Mouse (Mus musculus) heart, embryonic 15.5 days (tissue): ENCODE data around the gene 3300002I08Rik. TPM values are rescaled to one million over a fixed set of nuclear protein-coding genes. Genes with fewer than 3 reads are reported as not detected.
"Not testable (repeated sequence)": the region's sequence is repeated elsewhere in the genome, so short reads cannot be mapped to it uniquely, and the experiment has no call there.

Experiments
- ATAC-seq: fragments of 200-750 bp; cut with Nextera tagmentation; replicated peaks from 2 replicates; pipeline ENCODE4 v1.8.0; 2017; ENCODE audit warnings: low read depth, moderate TSS enrichment; ENCODE audit not compliant: insufficient number of reproducible peaks, insufficient read depth, low FRiP score
- H3K27ac ChIP-seq: fragments of 300-500 bp; sonication (generic); 2 replicates; pipeline ENCODE4 v1.5.1; 2015; ENCODE audit warnings: mild to moderate bottlenecking, inconsistent platforms
- H3K27me3 ChIP-seq: fragments of 300-500 bp; sonication (generic); 2 replicates; pipeline ENCODE4 v1.6.1; 2015; ENCODE audit warnings: inconsistent platforms
- H3K36me3 ChIP-seq: fragments of 300-500 bp; sonication (generic); 2 replicates; pipeline ENCODE4 v1.6.1; 2015; ENCODE audit warnings: mild to moderate bottlenecking, inconsistent platforms
- H3K4me1 ChIP-seq: fragments of 300-500 bp; sonication (generic); replicated peaks from 2 replicates; pipeline ENCODE4 v1.6.1; 2015; ENCODE audit warnings: inconsistent platforms
- H3K4me2 ChIP-seq: fragments of 300-500 bp; sonication (generic); 2 replicates; pipeline ENCODE4 v1.6.1; 2015; ENCODE audit warnings: inconsistent platforms, mild to moderate bottlenecking, moderate library complexity
- H3K4me3 ChIP-seq: fragments of 300-500 bp; sonication (generic); 2 replicates; pipeline ENCODE4 v1.5.1; 2015; ENCODE audit warnings: mild to moderate bottlenecking, inconsistent platforms
- H3K9ac ChIP-seq: fragments of 300-500 bp; sonication (generic); 2 replicates; pipeline ENCODE4 v1.6.1; 2015; ENCODE audit warnings: mild to moderate bottlenecking, inconsistent platforms
- H3K9me3 ChIP-seq: fragments of 300-500 bp; sonication (generic); replicated peaks from 2 replicates; pipeline ENCODE4 v1.6.1; 2016; ENCODE audit warnings: inconsistent platforms
- WGBS: fragments of 180-500 bp; shearing (Covaris S2); methylation state at CpG from one replicate; pipeline ENCODE4 v1.1.7; 2015; ENCODE audit warnings: mixed read lengths; 5-methylcytosine and 5-hydroxymethylcytosine counted together
- polyA plus RNA-seq: library from polyadenylated mRNA; unstranded; fragments of >200 nt; fragmentation: Nextera tagmentation; extraction: Ambion mirVana; gene quantifications from 2 replicates; pipeline ENCODE4 v1.2.1, GENCODE M21; 2015

The 3300002I08Rik gene
- polyA plus RNA-seq = 4.1 and 4.7 TPM in 2 replicates

GRCm38 (mm10) chr2:150362113-150362877 is at the start of gene 3300002I08Rik:
Gene 3300002I08Rik (minus strand): TSS chr2:150362765.
- Histone ChIP-seq H3K27ac (peak within 1 kb of the TSS; percentile 86), H3K4me2 (peak within 1 kb of the TSS; percentile 54), H3K9ac (peak within 1 kb of the TSS; percentile 77), H3K4me3 (peak within 1 kb of the TSS; percentile 74)
- not testable (repeated sequence) for H3K36me3 ChIP-seq, H3K9me3 ChIP-seq, H3K4me1 ChIP-seq, H3K27me3 ChIP-seq
- 6% methylated on average over 17 of the region's 17 CpGs for WGBS
- peak; percentile 95 for ATAC-seq

DNA sequence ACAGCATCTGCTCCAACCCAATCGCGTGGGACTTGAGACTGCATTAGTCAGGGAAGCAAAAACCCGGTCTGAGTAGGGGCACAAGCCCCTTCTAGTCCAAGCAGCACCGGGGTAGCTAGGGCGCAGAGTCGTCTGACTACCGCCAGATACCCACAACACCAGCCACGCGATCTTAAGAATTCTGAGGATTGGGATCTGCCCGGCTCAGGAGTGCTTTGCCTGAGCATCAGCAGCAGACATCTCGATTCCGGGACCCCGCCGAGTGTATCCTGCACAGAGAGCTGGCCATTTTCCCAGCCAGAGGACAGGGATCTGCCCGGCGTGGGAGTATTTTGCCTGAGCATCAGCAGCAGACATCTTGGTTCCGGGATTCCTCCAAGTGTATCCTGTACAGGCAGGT is 49.6 kb upstream of the 3300002I08Rik start:
- not testable (repeated sequence) for H3K4me3 ChIP-seq, H3K27ac ChIP-seq, H3K4me2 ChIP-seq, H3K4me1 ChIP-seq, H3K9me3 ChIP-seq, H3K27me3 ChIP-seq, ATAC-seq, H3K36me3 ChIP-seq, H3K9ac ChIP-seq
- 82% methylated on average over 17 of the region's 17 CpGs for WGBS

DNA sequence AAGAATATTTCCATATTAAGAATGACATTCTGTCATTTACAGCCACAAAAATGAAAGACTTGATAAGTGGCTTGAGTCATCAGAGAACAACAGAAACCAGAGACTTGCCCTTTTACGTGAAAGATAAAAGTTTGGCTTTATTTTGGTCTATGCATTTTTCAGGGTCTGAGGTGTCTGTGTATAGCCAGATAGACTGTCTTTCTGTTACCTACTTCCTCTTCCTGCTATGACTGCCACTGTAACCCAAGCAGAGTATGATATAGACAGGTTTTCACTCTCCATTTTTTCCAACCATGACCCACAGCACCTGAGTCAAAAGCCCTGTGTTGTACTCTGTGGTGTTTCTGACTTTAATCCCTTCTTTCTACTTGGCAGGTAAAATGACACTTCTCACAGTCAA is 27.6 kb upstream of the 3300002I08Rik start:
- no peaks in the 10 kb centered on the region for H3K36me3 ChIP-seq
- WGBS = 71% methylated on average over 1 of the region's 1 CpGs

GRCm38 (mm10) chr2:150385553-150386106 is 23.1 kb upstream of the 3300002I08Rik start:
- not testable (repeated sequence) for H3K4me1 ChIP-seq, H3K27ac ChIP-seq, H3K9ac ChIP-seq, H3K4me2 ChIP-seq, H3K36me3 ChIP-seq, H3K4me3 ChIP-seq, H3K27me3 ChIP-seq, ATAC-seq, H3K9me3 ChIP-seq
- 91% methylated on average over 19 of the region's 19 CpGs for WGBS

More for the DNA sequence above, 27.6 kb upstream of the 3300002I08Rik start:
- Histone ChIP-seq H3K4me2 (no peak overlapping the region), H3K9me3 (no peaks in the 10 kb centered on the region), H3K4me3 (no peak overlapping the region), H3K9ac (no peak overlapping the region), H3K4me1 (no peaks in the 10 kb centered on the region), H3K27me3 (no peaks in the 10 kb centered on the region), H3K27ac (no peak overlapping the region)
- ATAC-seq = no peak

- Histone ChIP-seq H3K9ac (0 out of 2 replicates have a peak overlapping the region, but pooled peaks have one; percentile 77), H3K4me1 (no peaks in the 10 kb centered on the region), H3K27ac (peak overlapping the region; percentile 86), H3K4me2 (peak overlapping the region; percentile 54), H3K4me3 (peak overlapping the region; percentile 74), H3K36me3 (no peaks in the 10 kb centered on the region), H3K27me3 (no peaks in the 10 kb centered on the region), H3K9me3 (no peaks in the 10 kb centered on the region)
- WGBS = 11% methylated on average over 4 of the region's 4 CpGs
- ATAC-seq = peak; percentile 55; the same call in 1 of the 2 replicates
Observed at GRCm38 (mm10) chr2:150362878-150363229, 289 bp upstream of the 3300002I08Rik start.

DNA sequence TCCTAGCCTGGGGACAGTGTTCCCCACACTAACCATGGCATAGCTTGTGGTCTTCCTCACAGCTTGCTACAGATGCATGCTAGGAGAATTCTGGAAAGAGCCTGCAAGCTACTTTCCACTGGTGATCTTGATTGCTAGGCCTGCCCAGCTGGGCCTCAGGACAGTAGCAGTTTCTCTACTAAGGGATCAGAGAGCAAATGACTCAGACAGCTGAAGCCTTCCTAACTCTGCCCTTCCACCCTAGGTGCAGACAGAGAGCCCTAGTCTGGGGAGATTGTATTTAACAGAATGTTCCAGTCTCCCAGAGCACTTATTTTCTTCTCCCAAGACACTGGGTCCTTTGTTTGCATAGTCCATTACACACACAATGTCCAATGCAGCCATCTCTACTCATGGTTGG is 5.4 kb downstream of the 3300002I08Rik start:
- H3K4me3 ChIP-seq, H3K36me3 ChIP-seq, H3K4me2 ChIP-seq, H3K9ac ChIP-seq, H3K4me1 ChIP-seq, H3K27ac ChIP-seq, H3K27me3 ChIP-seq, H3K9me3 ChIP-seq, ATAC-seq: not testable (repeated sequence)

- Histone ChIP-seq H3K4me2 (no peak within 1 kb of the TSS), H3K27me3 (no peaks in the 10 kb centered on the region), H3K4me1 (no peaks in the 10 kb centered on the region), H3K4me3 (no peak within 1 kb of the TSS), H3K9me3 (peaks cover 28% of the 10 kb centered on the region), H3K9ac (no peak within 1 kb of the TSS), H3K36me3 (peaks cover 40% of the 10 kb centered on the region), H3K27ac (no peak within 1 kb of the TSS)
- ATAC-seq = no peak
- WGBS = 90% methylated on average over 5 of the region's 5 CpGs
Observed at GRCm38 (mm10) chr2:150323402-150323801, 39.2 kb downstream of the 3300002I08Rik start, which contains the start of gene Gm10130. Gene Gm10130 (plus strand): TSS chr2:150323702.

DNA sequence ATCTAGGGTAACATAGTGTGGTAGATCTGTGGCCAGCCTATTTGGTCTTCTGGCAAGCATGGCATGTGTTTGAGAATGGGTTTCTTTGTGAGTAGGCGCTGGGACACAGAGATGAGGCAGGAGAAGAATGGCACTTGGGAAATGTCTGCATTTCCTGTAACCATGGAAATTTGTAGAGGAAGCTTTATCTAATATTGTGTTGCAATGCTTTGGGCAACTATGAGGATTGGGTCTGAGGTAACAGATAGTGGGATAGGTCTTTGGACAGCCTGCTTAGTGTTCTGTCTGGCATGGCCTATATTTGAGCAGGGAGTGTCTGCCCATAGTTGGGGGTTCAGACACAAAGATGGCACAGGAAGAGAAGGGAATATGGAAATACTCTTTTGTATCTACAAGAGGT is 43.6 kb downstream of the 3300002I08Rik start:
- Histone ChIP-seq H3K4me1 (no peaks in the 10 kb centered on the region), H3K4me3 (no peak overlapping the region), H3K27me3 (no peaks in the 10 kb centered on the region), H3K9me3 (peaks cover 17% of the 10 kb centered on the region; the same call in 1 of the 2 replicates), H3K9ac (no peak overlapping the region), H3K36me3 (peaks cover 26% of the 10 kb centered on the region), H3K4me2 (no peak overlapping the region), H3K27ac (no peak overlapping the region)
- ATAC-seq = no peak
- 94% methylated on average over 1 of the region's 1 CpGs for WGBS

DNA sequence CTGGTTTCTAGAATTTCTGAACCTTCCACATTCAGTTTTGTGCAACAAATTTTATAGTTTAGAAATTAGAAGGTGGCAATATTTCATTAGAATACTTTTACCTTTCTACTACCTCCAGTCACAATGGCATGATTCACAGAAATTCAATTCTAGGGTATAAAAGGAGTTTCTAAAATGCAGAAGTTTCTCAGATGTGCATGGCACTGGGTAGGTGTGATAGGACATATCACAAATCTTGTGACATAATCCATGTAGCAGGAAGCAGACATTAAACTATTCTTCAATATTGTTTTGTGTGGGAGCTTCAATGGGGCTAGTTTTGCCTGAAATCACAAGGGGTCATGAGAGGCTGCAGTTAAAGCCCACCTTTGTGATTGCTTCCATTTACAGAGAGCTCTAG is 46.4 kb downstream of the 3300002I08Rik start:
- Histone ChIP-seq H3K27me3 (no peaks in the 10 kb centered on the region), H3K4me2 (no peak overlapping the region), H3K27ac (no peak overlapping the region), H3K4me1 (no peaks in the 10 kb centered on the region; the same call in 1 of the 2 replicates), H3K4me3 (no peak overlapping the region), H3K36me3 (peaks cover 12% of the 10 kb centered on the region), H3K9ac (no peak overlapping the region), H3K9me3 (peaks cover 15% of the 10 kb centered on the region; the same call in 1 of the 2 replicates)
- ATAC-seq = no peak

DNA sequence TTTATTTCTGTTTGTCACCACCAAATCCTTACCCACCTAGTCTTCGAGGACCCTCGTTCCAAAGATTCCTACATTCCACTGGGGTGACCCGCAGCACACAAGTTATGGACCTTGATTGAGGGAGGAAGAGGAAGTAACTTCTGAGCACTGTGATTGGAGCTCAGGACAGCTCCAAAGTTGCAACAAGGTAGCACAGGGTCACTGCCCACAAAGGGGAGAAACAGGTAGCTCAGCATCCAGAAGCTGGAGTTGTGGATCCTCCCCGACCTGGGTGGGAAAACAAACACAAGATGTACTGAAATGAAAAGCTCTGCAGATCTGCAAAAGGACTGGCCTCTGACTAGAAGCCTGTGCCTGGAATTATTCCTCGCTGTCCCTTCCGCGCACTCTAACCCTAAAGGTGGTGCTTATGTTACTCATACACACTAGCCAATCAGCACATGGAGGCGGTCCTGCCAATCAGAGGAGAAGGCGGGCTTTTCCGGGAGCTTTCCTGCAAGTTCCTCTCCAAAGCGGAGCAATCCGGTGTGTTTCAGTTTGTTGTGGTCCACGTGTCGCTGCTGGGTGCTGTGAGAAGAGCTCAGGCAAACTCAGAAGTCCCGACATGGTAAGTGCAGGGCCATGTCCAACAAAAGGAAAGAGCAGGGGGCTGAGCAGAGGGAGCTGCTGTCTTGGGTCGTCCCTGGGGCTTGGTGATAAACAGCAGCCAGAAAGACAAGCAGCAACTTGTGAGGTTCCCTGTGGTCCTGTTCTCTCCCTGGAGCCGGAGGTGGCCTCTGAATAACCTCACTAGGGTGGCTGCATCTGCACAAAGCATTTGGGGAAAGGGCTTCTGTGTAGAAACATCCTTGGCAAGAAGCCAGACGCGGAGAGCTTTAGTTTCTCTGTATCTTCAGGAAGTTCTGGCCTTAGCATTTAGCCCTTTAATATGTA is 51.3 kb downstream of the 3300002I08Rik start:
- 7% methylated on average over 19 of the region's 19 CpGs for WGBS
- H3K4me2 ChIP-seq = peak overlapping the region; percentile 82
- ATAC-seq = peak; percentile 98

DNA sequence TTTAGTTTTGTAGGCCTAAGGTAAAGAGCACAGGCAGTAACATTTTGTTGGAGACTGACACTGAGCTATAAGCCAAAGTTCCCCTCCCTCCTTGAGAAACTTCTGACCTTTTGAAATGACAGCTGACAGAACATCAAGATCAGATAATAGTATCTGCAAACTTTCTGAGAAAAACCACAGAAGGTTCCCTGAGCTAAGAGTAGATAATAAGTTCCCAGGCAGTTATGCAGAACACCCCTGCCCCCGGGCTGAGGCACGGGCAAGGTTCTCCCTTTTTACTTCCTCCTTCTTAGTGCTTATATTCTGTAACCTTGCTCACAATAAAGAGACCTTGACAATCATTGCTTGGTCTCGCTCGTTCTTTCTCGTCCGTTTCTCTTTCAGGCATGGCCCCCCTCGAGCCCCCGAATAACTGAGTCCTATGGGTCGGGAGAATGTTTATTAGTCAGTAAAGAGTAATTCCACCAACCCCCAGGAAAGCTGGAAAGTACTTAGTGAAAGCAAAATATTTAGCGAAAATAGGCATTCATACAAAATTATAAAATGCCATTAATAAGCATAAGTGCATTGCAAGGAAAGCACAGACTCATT is 55.3 kb downstream of the 3300002I08Rik start:
- WGBS = 75% methylated on average over 10 of the region's 10 CpGs
- Histone ChIP-seq H3K9me3 (no peaks in the 10 kb centered on the region), H3K27ac (no peak overlapping the region), H3K27me3 (no peaks in the 10 kb centered on the region), H3K4me2 (no peak overlapping the region), H3K36me3 (no peaks in the 10 kb centered on the region), H3K9ac (no peak overlapping the region), H3K4me1 (peaks cover 2% of the 10 kb centered on the region; the same call in 1 of the 2 replicates), H3K4me3 (no peak overlapping the region)
- ATAC-seq = no peak

More for the DNA sequence above, 51.3 kb downstream of the 3300002I08Rik start:
- not testable (repeated sequence) for H3K36me3 ChIP-seq, H3K27me3 ChIP-seq, H3K4me1 ChIP-seq, H3K9me3 ChIP-seq
- peak overlapping the region; percentile 60 for H3K9ac ChIP-seq
- H3K4me3 ChIP-seq = peak overlapping the region; percentile 71
- peak overlapping the region; percentile 73 for H3K27ac ChIP-seq
